Mouse (Mus musculus) adrenal gland, postnatal 25 days (tissue): ENCODE data around the gene H6pd. TPM values are rescaled to one million over a fixed set of nuclear protein-coding genes. Genes with fewer than 3 reads are reported as not detected.
A peak's percentile ranks its signal among the peaks of the same experiment; 100 is the strongest.

Experiments used
- DNase-seq: peaks from one replicate; pipeline ENCODE4 v3.0.0; 2021; ENCODE audit warnings: mixed read lengths
- total RNA-seq: library from RNA; stranded (reverse); gene quantifications from 2 replicates; pipeline ENCODE4 v1.2.3, GENCODE M21; 2021

The H6pd gene
- total RNA-seq, 1 experiment from 2014 or later = 149 TPM

DNA sequence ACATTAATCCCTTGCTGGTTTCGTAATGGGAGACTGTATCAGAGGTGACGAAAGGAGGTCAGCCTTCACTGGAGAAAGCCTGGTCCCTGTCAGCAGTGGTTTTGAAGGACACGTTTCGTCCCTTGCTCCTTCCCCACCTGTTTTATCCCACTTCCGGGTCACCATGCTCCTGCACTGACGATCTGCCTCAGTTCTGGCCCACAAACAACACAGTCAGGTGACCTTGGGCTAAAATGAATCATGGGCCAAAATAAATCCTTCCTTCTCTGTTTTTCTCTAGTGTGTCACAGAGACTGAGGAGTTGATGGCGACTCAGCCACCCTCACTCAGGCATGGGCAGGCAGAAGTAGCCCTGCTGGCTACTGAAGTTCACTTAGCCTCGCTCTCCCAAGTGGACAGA, 33.5 kb downstream of the H6pd start:
- DNase-seq = peak; percentile 30

- no peak for DNase-seq
Measured at GRCm38 (mm10) chr4:149971393-149971792, 37.4 kb downstream of the H6pd start.

- DNase-seq = no peak
Measured at GRCm38 (mm10) chr4:149968526-149968925, 40.3 kb downstream of the H6pd start.

DNA sequence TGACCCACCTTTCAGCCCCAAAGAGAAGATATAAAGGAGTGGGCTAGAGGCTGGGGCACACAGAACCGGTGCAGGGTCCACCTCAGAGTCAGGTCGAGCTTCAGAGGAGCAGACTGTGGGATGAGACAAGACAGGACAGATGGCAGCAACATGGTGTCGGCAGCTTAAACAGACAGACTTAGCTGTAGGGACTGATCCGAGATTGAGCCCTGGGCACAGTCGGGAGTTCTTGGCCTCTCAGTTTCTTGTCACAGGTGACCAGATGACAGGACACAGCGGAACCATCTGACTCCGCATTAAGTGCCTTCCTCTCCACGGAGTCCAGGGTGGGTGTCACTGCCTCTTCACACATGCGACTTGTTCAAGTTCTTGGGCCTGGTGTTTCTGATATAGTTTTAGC, 41.9 kb downstream of the H6pd start:
- DNase-seq = no peak

- peak; percentile 76 for DNase-seq
Measured at GRCm38 (mm10) chr4:149966252-149966651, 42.6 kb downstream of the H6pd start.

- no peak for DNase-seq
Measured at GRCm38 (mm10) chr4:149965672-149966071, 43.2 kb downstream of the H6pd start.

GRCm38 (mm10) chr4:149965242-149965641, 43.6 kb downstream of the H6pd start:
- DNase-seq = no peak

DNA sequence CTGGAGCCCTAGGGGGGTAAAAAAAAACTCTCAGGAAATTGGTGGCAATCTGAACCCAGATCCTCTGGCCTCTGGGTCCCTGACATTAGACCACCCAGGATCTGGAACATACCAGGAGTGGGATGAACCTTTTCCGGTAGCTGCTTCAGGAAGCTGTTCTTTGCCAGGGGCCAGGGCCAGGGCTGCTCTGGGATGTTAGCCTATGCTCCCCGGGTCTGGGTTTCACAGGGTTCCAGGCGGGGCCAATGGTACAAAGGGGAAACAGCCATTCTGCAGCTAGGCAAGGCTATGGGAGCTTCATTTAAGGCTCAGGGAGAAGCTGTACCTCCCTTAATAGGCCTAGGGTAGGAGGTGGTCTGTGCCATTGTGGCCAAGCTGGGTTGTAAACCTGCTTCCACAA, 44.1 kb downstream of the H6pd start:
- DNase-seq = no peak

DNA sequence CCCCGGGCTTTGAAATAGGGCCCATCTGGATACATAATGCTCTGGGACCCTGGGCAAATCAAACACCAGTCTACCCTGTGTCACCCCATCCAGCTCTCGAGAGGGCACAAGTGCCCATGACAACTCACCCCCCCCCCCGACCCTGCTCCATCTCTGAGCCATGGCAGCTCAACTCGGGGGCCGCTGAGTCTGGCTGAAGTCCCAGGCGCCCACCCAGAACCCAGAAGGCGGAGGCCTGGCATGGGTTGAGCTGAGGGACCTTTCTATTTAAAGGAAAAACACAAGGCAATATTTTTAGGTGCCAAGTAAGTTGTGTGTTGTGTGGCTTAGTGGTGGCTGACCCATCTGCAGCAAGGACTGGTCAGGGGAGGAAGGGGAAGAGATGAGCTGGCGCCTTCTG, 44.5 kb downstream of the H6pd start:
- DNase-seq = no peak

GRCm38 (mm10) chr4:149960391-149960790, 48.4 kb downstream of the H6pd start:
- peak; percentile 40 for DNase-seq

DNA sequence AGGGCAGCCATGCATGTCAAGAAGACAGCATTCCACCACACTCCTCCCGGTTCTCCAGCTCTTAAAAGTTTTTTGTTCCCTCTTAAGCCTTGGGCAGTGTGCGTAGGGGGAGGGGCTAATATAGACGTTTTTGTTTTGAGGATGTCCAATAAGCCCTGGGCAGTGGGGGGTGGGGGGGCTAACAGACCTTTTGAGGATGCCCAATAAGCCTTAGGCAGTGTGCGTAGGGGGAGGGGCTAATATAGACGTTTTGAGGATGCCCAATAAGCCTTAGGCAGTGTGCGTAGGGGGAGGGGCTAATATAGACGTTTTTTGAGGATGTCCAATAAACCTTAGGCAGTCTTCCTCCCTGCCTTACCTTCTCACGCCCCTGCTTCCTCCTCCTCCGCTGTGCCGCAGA, 49.0 kb downstream of the H6pd start:
- DNase-seq = no peak

- DNase-seq = peak; percentile 83
Measured at GRCm38 (mm10) chr4:149958566-149958965, 50.3 kb downstream of the H6pd start.

GRCm38 (mm10) chr4:149956048-149956447, 52.8 kb downstream of the H6pd start:
- no peak for DNase-seq

DNA sequence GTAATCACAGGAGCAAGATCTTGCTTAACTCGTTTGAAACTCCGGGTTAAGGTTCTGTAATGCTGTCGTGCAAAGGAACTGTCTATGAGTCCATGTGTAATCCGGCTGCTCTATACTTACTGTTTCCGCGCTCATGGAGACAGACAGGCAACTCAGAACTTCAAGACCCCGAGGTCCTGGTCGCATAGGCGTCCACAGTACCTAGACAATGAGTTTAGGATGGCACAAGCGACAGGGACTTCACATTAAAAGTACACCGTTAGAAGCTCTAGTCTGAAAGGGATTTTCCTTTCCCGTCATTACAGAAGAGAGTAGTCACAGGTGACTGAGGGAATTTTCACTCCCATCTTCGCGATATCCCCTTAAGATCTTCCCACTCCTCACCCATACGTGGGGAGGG, 53.2 kb downstream of the H6pd start:
- DNase-seq = no peak

DNA sequence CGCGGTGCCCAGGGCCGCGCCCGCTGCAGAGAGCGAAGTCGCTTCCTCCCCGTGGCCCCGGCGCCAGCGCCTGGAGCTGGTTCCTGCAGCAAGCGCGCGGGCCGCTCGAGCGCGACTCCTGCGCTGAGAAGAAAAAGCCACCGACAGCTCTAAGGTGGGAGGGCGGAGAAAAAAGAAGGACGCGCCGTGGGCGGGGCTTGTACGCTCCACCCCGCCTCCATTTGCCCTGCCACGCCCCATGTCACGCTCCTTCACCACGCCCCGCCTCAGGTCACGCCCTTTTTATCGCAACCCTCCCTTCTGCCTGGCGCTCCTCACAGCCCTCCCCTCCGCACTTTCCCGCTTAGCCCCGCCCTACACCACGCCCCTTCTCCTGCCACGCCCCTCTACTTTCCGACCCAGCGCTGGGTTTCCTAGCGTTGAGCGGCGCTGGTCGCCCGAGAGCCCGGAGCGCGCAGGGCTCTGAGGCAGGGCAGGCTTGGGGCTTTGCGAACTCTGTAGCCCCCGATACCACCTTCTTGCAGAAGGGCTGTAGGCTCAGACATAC, 53.9 kb downstream of the H6pd start, which contains the start of gene Spsb1:
TSS of gene Spsb1 (minus strand) at position 151 of the 547 bp plus-strand sequence.
- peak; percentile 98 for DNase-seq

DNA sequence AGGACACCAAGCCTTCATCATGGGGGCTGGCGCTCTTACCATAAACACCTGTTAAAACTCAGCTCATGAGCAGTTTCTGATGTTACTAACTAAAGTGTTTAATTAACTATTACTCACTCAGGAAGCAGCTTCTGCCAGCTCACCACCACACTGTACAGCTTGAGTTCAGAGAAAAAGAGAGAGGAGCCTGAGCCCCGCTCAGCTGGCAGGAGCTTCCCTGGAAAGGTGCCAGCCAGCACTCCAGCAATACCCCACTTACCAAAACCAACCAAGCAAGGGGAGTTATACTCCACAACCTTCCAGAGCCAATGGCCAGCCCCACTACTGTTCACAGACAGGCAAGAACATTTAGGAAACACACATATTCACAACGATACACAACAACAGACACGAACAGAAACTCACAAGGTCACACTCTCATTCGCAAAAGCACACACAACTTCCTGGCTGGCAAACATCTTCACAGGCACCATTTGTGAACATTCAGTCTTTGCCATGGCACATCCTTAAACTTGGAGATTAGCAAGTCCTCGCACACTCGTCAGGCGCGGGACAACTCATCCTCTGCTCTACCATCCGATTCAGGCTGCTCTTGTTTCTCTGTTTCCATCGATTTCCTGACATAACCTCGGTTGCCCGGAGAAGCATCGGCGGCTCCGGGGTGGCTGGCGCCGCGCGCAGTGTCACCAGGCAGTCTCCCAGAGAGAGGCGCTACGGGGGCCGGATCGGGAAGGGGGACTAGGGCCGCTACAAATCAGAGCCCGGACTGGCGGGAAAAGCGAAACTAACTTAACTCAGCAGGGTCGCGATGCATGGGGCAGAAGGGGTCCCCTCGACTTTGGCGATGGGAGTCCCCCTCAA, 55.0 kb downstream of the H6pd start:
- DNase-seq = peak; percentile 66

- DNase-seq = no peak
Measured at GRCm38 (mm10) chr4:149952201-149952600, 56.6 kb downstream of the H6pd start.

DNA sequence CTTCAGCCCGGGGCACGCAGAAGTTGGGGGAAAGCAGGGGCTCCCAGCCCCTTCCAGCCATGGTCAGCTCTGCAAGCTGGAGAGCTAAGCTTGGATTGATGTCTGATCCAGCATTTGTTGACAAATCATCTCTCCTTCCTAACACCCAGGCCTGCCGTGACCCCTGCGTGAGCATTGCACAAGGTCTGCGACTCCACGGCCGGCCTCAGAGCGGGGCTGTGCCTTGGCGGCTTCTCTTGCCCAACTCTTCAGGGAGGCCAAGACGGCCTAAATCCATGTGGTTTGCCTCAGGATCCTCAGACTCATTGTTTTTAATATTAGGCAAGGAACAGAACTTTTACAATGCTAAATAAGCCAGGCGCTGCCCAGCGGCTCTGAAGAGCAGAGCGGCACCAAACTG, 57.6 kb downstream of the H6pd start:
- DNase-seq = peak; percentile 42

- no peak for DNase-seq
Measured at GRCm38 (mm10) chr4:149949691-149950090, 59.1 kb downstream of the H6pd start.

GRCm38 (mm10) chr4:149948119-149948518, 60.7 kb downstream of the H6pd start:
- no peak for DNase-seq

DNA sequence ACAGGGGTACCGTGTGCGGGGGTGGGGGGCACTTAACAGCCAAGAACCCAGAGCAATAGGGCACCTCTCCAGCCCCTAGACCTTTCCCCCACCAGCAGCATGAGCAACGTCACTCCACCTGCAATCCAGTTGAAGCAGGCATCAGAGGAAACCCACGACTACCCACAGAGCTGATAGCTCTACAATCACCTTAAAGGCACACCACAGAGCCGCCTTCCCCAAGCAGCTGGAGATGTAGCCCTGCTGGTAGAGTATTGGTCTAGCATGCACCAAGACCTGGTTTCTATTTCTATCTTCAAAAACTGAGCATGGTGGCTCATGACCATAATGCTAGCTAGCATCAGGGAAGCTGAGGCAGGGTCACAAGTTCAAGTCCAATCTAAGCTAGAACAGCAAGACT, 61.4 kb downstream of the H6pd start:
- no peak for DNase-seq

GRCm38 (mm10) chr4:149945194-149945593, 63.6 kb downstream of the H6pd start:
- no peak for DNase-seq

DNA sequence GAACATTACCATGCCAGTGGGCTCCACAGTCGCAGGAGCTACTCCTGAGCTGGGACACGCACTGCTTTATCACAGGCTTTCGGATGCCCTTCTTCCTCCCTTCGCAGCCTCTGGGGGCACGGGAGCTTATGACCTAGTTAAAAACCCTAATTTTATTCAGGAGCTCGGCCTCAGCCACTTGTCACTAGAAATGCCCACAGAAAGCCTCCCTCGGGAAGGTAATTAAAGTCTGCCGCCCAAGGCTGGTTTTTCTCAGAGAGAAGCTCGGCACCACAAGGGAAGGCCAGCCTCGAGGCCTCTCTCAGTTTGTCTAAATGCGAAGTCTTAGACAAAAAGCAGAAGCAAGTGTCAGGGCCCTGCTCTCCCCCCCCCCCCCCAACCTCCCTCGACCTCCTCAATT, 64.6 kb downstream of the H6pd start:
- DNase-seq = no peak
